Mouse (Mus musculus) ZHBTc4 (cell line): Measurements from ENCODE around the gene Gm10382.

Source experiments
- DNase-seq: peaks from one replicate; pipeline ENCODE4 v3.0.0-alpha.2; 2011; ENCODE audit warnings: low read depth, low spot score

Gene Gm10382

DNA sequence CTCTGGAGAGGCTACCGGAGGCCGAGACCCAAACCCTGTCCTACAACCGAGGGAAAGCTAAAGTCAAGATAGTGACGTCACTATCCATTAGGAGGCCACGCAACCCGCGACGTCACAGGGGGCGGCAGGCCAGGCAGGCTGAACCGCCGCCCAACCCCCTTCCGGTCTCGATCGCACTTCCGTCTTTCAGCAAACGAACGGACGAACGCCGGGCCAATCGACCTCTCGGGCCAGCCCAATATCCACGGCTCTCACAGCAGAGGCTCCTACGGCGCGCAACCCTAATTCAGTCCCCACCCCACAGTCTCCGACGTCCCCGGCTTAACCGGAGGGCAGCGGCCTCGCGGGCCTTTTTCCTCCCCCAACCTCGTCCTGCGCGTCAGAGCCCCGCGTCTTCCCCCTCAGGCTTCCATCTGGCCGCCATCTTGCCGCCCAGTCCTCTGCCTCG, at the start of gene Gm10382:
Gene Gm10382, plus strand, starts transcription at position 192 of the 448 bp plus-strand sequence.
- peak; percentile 92 for DNase-seq

DNA sequence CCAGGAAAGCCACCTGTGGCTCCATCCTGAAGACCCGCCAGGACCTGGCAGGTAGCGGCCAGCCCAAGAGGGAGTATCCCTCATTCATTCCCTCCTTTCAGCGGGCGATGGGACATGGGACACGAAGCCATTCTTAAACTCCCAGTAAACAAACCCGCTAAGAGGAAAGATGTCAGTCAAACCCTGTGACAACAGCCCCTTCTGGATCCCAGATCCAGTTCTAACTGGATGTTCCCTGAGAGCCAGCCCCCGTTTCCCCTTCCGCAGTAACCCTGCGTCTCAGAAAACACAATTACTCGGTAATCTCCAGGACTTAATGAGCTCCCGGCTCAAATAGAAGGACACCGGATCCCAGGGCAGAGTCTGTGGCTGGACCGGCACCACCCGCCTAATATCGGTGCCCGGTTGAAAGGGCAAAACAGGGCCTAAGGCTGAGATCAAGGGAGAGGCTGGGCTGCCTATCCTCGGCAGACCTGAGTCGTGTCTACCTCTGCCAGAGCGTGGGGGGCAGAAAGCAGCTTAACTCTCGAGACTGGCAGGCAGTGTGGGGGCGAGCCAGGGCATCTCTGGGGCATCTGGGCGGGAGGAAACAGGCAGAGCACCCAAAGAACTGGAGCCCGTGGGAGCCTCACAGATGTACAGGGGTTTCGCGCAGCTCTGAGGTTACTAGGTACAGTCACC, 49.1 kb upstream of the Gm10382 start:
- peak; percentile 72 for DNase-seq

DNA sequence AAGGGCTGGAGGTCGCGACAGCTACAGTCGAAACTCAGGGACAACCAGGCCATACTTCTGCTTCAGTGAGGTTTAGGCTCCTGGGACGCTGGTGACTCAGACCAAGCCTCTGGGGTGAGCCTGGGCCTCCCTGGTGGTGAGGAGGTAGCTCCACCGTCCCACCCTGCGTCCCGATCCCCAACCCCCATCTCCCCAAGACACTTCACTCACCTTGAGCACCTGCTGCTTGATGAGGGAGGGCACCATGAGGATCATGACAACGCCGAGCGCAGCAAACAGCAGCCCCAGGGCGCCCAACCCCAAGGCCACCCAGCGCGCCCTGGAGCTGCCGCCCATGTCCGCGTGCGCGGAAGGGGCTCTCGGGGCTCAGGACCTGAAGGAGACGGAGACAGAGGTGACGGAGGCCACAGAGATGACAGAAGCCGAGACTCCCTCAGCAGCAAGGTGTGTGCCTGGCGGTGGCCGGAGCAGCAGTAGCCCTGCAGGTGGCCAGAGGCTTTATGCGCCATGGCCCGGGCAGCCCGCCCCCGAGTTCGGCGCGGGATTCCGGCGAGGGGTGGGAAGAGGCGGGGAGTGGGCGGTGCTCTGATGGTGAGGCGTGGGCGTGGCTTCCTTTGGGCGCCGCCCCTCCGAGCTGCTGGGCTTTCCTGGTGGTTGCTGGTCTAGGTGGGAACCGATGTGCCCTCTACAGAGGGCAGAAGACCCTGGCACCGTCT, 48.4 kb upstream of the Gm10382 start, which contains the start of gene Scarb1:
Gene Scarb1, minus strand, starts transcription at position 548 of the 716 bp plus-strand sequence.
- DNase-seq, result peak; percentile 91

DNA sequence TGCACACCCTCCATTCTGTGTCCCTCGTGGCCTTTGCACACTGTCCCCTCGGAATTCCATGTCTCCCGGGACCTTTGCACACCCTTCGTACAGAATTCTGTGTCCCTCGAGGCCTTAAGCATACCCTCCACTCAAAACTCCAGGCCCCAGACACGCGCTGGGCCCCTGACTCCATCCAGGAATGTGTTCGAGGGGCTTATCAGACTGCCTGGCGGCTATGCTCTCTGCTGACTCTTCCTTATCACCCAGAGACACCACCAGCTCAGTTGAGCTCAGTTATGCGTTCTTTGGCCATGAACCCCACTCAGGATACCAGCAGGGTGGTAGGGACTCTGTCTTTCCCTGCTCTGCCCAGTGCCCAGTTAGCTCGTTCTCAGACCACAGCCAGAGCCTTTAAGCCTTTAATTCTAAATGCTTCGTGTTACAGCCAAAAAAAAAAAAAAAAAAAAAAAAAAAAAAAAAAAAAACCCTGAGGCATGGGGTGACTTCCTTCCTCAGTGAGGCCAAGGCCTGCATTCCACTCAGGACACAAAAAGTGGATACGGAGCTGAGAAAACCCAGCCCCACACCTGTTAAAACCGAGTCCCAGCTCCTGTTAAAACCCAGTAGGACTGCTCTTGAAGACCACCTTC, 47.5 kb upstream of the Gm10382 start:
- no peak for DNase-seq

DNA sequence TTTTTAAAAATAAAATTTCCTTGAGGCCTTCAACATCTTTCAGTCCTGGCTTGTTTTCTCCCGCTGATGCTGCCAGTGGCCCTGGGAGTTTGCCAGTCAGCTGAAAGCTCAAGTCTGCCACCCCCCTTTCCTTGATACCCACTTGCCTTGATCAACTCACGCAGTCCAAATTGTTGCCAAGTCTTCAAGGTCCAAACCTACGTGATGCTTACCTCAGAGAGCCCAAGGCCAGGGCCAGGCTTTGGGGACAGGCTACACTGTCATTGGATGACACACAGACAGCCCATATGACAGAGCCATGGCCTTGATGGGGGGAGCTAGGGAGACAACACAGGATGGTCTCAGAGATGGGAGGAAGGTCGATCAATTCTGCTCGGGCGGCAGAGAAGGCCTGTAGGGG, 44.8 kb upstream of the Gm10382 start:
- DNase-seq, result no peak

DNA sequence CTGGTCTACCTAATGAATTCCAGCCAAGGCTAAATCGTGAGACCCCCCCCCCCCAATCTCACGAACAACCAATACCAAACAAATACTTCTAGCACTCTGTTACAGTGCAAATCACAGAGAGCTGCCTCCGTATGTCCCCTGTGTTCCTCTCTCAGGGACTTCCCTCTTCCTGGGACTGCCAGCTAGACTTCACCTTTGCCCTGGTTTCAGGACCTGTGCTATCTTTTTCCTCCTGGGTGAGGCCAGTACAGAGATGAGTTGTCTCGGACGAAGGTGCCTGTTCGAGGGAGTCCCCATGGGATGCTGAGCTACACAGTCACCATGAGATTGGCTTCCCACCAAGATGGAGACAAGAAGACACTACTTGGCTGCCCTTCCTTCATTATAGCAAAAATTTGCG, 41.1 kb upstream of the Gm10382 start:
- DNase-seq, result no peak

DNA sequence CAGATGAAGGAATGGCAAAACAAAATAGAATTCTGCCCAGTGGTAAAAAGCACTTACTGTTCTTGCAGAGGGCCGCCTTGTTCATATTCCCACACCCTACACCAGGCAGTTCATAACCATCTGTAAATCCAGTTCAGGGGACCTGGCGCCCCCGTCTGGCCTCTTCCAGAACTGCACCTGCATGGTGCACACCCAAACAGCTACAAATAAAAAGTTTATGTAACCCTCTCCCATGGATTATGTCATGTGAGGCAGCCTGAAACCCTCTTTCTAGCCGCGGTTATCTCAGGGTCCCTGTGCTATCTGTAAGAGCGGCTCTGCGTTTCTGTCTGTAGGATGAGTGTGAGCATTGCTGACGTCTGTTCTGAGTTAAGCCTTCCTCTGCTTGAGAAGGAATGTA, 40.6 kb upstream of the Gm10382 start:
- DNase-seq, result peak; percentile 82

DNA sequence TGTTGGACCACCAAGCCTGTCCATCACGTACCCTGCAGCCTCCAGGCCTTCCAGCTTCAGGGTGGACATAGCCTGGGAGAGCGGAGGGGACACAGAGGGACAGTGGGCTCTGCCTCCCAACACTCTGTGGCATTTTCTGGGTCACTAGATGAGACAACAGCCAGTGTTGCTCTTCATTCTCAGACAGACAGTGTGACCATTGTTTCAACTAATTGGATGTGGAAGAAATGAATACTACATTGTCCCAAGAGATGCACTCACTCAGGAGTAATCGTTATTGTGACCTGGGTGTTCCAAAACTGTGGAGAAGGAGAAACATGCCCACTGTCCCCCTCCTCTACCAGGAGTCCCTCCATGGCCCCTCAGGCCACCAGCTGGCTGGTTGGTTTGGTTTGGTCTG, 39.7 kb upstream of the Gm10382 start:
- no peak for DNase-seq

GRCm38 (mm10) chr5:125351057-125351456, 38.1 kb upstream of the Gm10382 start:
- no peak for DNase-seq

DNA sequence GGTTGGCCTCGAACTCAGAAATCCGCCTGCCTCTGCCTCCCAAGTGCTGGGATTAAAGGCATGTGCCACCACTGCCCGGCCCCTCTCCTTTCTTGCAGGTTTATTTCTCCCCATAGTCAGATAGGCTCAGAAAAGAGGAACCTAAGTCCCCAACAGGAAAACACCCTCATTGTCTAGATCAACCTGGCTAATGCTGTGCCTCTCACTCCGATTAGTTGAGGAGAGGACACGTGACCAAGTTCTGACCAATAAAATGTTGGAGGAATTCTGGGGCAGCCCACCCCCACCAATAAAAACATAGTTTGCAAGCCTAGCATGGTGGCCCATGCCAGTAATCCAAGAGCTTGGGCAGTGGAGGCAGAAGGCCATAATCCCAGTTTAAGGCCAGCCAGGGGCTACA, 37.2 kb upstream of the Gm10382 start:
- no peak for DNase-seq

- peak; percentile 57 for DNase-seq
Measured at GRCm38 (mm10) chr5:125352781-125353294, 36.3 kb upstream of the Gm10382 start.

DNA sequence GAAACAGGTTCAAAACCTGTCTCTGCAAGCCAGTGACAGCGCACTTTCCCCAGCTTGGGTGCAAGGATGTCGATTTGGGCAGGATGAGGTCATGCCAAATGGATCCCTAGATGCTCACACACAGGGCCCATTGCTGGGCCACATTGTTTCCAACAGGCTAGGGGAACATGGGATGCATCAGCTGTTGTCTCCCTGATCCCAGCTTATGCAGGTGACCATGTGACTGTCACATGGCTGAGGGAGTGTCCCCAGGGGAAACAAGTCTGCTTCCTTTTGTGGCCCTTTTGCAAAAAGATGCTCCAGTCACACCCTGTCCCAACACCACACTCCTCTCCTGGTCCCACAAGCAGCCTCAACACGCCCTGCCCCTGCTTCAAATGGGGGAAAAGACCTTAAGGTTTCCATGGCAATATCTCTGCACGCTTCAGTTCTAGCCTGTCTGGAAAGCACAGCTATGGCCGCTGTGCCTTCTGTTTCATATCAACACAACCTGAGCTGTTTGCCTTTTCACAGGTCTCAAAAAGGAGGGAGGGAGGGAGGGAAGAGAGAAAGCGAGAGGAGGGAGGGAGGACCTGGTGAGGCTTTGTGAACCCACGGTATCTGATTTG, 34.1 kb upstream of the Gm10382 start:
- peak; percentile 52 for DNase-seq

DNA sequence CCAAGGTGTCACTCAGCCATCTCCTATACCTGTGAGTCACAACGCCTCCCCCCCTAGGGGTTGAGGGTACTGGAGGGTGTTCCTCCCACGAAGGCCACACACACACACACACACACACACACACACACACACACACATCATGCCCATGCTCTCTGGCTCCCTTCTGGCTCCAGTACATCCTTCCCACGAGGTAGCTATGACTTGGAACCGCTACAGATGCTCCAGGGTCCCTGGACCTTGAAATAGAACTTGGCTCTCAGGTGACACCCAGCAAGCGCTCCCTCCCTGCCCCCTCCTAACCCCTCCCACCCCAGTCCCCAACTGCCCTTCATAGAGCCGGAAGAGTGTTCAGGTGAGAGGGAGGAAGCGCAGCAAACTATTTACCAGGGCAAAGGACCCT, 33.5 kb upstream of the Gm10382 start:
- DNase-seq, result no peak

- DNase-seq, result no peak
Measured at GRCm38 (mm10) chr5:125357543-125358269, 31.4 kb upstream of the Gm10382 start.

DNA sequence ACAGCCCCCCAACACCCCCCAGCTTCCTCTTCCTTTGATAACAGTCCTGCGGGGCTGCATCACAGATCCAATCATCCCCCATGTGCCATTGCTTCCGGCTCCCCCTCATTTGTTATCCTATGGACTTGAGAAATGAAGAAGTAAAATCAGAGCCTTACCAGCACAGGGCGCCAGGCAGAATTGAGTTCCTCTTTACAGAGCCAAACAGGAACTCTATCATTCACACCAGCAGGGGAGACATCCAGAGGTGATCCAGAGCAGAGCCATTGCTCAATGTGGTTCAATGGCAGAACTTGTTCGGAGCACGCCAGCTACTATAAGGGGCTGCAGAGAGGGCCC, 30.9 kb upstream of the Gm10382 start:
- no peak for DNase-seq

DNA sequence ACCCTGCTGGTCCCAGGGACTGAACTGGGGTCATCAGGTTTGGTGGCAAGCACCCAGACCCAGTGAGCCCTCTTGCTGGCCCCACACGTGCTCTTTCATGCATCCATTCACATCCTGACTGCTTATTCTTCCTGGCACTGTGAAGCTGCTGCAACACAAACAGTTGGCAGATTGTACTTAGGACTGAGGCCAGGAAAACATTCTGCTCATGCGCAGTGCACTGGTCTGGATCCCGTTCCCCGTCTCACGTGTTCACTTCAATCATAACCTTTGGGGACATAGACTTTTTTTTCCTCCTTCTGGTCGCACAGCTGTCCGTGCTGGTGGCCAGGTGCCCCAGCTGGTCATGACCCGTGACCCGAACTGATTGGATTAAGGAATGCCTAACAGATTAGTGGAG, 28.6 kb upstream of the Gm10382 start:
- DNase-seq, result no peak

- peak; percentile 40 for DNase-seq
Measured at GRCm38 (mm10) chr5:125360981-125361510, 28.1 kb upstream of the Gm10382 start.

GRCm38 (mm10) chr5:125363894-125364293, 25.2 kb upstream of the Gm10382 start:
- DNase-seq, result no peak

DNA sequence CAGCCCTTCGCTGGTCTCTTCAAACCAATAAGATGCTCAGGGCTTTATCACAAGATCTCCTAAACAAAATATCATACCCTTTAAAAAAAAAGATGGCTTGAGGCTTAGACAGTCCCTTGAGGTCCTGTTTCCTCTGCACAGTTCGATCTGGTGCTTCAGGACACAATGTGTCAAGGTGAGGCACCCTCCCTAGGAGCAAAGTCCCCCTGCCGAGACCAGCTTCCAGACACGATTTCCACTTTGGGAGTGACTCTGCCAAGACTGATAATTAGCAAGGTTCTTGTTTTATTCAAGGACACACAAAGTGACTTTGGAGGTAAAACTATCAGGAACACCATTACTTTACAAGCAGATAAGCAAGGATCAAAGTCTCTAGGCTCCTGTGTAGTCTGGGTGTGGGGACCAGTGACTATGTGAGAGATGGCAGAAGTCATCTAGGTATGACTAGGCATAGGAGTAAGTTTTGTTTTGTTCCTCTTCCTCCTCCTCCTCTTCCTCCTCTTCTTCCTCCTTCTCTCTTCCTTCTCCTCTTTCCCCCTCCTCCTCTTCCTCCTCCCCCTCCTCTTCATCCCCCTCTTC, 24.2 kb upstream of the Gm10382 start:
- peak; percentile 18 for DNase-seq

DNA sequence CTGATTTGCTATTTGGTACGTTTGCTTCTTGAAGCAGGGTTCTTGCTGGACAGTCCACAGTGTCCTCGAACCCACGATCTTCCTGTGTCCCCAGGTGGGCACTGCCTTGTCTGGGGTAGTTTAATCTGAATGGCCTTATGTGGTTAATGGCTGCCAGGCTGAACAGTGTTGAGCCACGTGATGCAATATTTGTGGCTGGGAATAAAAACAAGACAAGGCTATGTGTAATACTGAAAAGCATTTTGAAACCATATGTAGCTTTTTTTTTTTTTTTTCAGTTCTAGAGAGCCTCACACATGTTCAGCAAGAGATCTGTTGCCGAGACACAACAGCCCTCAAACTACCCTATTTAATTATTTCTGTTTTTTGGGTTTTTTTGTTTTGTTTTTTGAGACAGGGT, 21.0 kb upstream of the Gm10382 start:
- DNase-seq, result no peak

GRCm38 (mm10) chr5:125368568-125368967, 20.6 kb upstream of the Gm10382 start:
- peak; percentile 81 for DNase-seq
